Mouse (Mus musculus) heart, postnatal 36 days (tissue): ENCODE results near the gene Zranb3. TPM values are rescaled to one million over a fixed set of nuclear protein-coding genes. Genes with fewer than 3 reads are reported as not detected.
"Not testable (repeated sequence)": the region's sequence is repeated elsewhere in the genome, so short reads cannot be mapped to it uniquely, and the experiment has no call there.

ENCODE experiments used
- DNase-seq, 2 experiments: peaks; one replicate each; pipeline ENCODE4 v3.0.0; 2021 to 2022
- intact Hi-C: fragments of 180-260 bp; cut with DNase I; formaldehyde crosslinking; loops from one replicate; pipeline ENCODE4 v1.15.1; 2025
- total RNA-seq, 2 experiments: library from RNA; stranded (reverse); gene quantifications; 2 replicates each; pipeline ENCODE4 v1.2.3; 2021

The Zranb3 gene
- total RNA-seq, 2 experiments from 2014 or later: 4.7 to 5.1 TPM

- intact Hi-C loops: not testable (repeated sequence)
These were observed 101.9 kb downstream of the Zranb3 start for GRCm38 (mm10) chr1:128000931-128001330.

GRCm38 (mm10) chr1:127993892-127994291, 109.0 kb downstream of the Zranb3 start:
- intact Hi-C loops: no loop called here
- no peak for DNase-seq

More at GRCm38 (mm10) chr1:128000931-128001330, 101.9 kb downstream of the Zranb3 start:
- not testable (repeated sequence) for DNase-seq

GRCm38 (mm10) chr1:127989876-127990731, 112.7 kb downstream of the Zranb3 start:
- intact Hi-C loops: no loop called here
- peak; percentile 23 to 38 for DNase-seq

GRCm38 (mm10) chr1:127989387-127989786, 113.5 kb downstream of the Zranb3 start:
- intact Hi-C loops: no loop called here
- peak in 1 of 2 experiments; percentile 26 for DNase-seq

- intact Hi-C loops: no loop called here
- no peak for DNase-seq
These were observed 114.6 kb downstream of the Zranb3 start for GRCm38 (mm10) chr1:127988246-127988645.

- intact Hi-C loops: no loop called here
- DNase-seq: no peak
These were observed 117.5 kb downstream of the Zranb3 start for GRCm38 (mm10) chr1:127985391-127985790.

- intact Hi-C loops: no loop called here
- no peak for DNase-seq
These were observed 119.4 kb downstream of the Zranb3 start for GRCm38 (mm10) chr1:127983274-127983993.

GRCm38 (mm10) chr1:127982268-127982667, 120.6 kb downstream of the Zranb3 start:
- intact Hi-C loops: no loop called here
- no peak for DNase-seq

GRCm38 (mm10) chr1:127980911-127981559, 121.8 kb downstream of the Zranb3 start:
- intact Hi-C loops: no loop called here
- no peak for DNase-seq

GRCm38 (mm10) chr1:127978125-127978524, 124.7 kb downstream of the Zranb3 start:
- intact Hi-C loops: no loop called here
- no peak for DNase-seq

- intact Hi-C loops: no loop called here
- no peak for DNase-seq
These were observed 126.7 kb downstream of the Zranb3 start for GRCm38 (mm10) chr1:127976106-127976505.

GRCm38 (mm10) chr1:127975676-127976075, 127.2 kb downstream of the Zranb3 start:
- intact Hi-C loops: no loop called here
- no peak for DNase-seq

GRCm38 (mm10) chr1:127974082-127974481, 128.8 kb downstream of the Zranb3 start:
- intact Hi-C loops: no loop called here

GRCm38 (mm10) chr1:127970870-127971269, 132.0 kb downstream of the Zranb3 start:
- no peak for DNase-seq
- intact Hi-C loops: no loop called here

More at GRCm38 (mm10) chr1:127974082-127974481, 128.8 kb downstream of the Zranb3 start:
- no peak for DNase-seq

- intact Hi-C loops: no loop called here
These were observed 139.5 kb downstream of the Zranb3 start for GRCm38 (mm10) chr1:127963326-127963725.

GRCm38 (mm10) chr1:127961140-127961539, 141.7 kb downstream of the Zranb3 start:
- intact Hi-C loops: no loop called here
- no peak for DNase-seq

More at GRCm38 (mm10) chr1:127963326-127963725, 139.5 kb downstream of the Zranb3 start:
- no peak for DNase-seq

- no peak for DNase-seq
- intact Hi-C loops: no loop called here
These were observed 143.5 kb downstream of the Zranb3 start for GRCm38 (mm10) chr1:127959312-127959718.

GRCm38 (mm10) chr1:127958801-127959200, 144.0 kb downstream of the Zranb3 start:
- no peak for DNase-seq
- intact Hi-C loops: no loop called here

- intact Hi-C loops: no loop called here
- no peak for DNase-seq
These were observed 146.3 kb downstream of the Zranb3 start for GRCm38 (mm10) chr1:127956524-127956923.

- DNase-seq: no peak
- intact Hi-C loops: no loop called here
These were observed 148.0 kb downstream of the Zranb3 start for GRCm38 (mm10) chr1:127954800-127955199.

- DNase-seq, intact Hi-C loops: not testable (repeated sequence)
These were observed 148.6 kb downstream of the Zranb3 start for GRCm38 (mm10) chr1:127954198-127954597.
